Mouse (Mus musculus): ENCODE measurements around the gene Fam84b.
"Not testable (repeated sequence)": the region's sequence is repeated elsewhere in the genome, so short reads cannot be mapped to it uniquely, and the experiment has no call there.

DNA sequence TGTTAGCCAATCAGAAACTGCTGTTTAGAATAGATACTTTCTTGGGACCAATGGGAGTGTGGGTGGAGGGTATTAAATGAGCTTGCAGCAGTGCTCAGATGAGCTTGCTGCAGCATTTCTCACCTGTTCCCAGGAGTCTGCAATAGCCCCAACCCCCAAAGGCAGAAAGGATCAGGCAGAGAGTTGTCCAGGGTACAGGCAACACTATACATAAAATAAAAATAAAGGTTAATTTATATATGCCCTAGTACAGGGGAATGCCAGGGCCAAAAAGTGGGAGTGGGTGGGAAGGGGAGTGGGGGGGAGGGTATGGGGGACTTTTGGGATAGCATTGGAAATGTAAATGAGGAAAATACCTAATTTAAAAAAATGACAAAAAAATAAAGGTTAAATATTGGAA lies 12.3 kb downstream of the Fam84b start:
- TF ChIP-seq CTCF (IDR thresholded peaks at IDR 0.05; ENCODE audit: low read depth); EP300 (optimal IDR thresholded peaks at IDR 0.05): not testable (repeated sequence)
